1 mouse cellular context compared by ENCODE assay signal in genomic region chr3:108797723-108798122, GRCm38 (mm10).
TF ChIP-seq lines count a peak whose summit lies in the region.

No protein-coding gene starts in this region.

TF ChIP-seq in MEL, 35 proteins besides CTCF, POLR2A, EP300 and RAD21 (continued from another document):
- TF ChIP-seq MEF2A (IDR thresholded peaks at IDR 0.05; ENCODE audit: extremely low read depth, insufficient replicate concordance, low read depth, low read length, poor library complexity, severe bottlenecking) (no peak), SMC3 (IDR thresholded peaks at IDR 0.05; ENCODE audit: low read depth, low read length) (no peak), USF1 (IDR thresholded peaks at IDR 0.05; ENCODE audit: low read depth, low read length) (no peak), JUND (IDR thresholded peaks at IDR 0.05; ENCODE audit: low read depth, low read length) (no peak), CHD2 (IDR thresholded peaks at IDR 0.05; ENCODE audit: low read length) (no peak)
